Mouse (Mus musculus) gastrocnemius, postnatal 4 days (tissue): Measurements from ENCODE around the gene BC107364. TPM values are rescaled to one million over a fixed set of nuclear protein-coding genes. Genes with fewer than 3 reads are reported as not detected.
"Not testable (repeated sequence)": the region's sequence is repeated elsewhere in the genome, so short reads cannot be mapped to it uniquely, and the experiment has no call there.

Source experiments
- DNase-seq, 2 experiments: peaks; one replicate each; pipeline ENCODE4 v3.0.0; 2021 to 2022; ENCODE audit warnings: low spot score in 2 of 2, mixed read lengths in 2 of 2
- long read RNA-seq, 2 experiments: library from polyadenylated mRNA; stranded (forward); transcript quantifications; one replicate each; pipeline ENCODE4 v2.0.0; 2021
- total RNA-seq, 2 experiments: library from RNA; stranded (reverse); gene quantifications; 2 replicates each; pipeline ENCODE4 v1.2.3; 2021

The BC107364 gene
- total RNA-seq, result not detected
- long read RNA-seq, experiment 1, result 0 reads
- long read RNA-seq, experiment 2, result 0 reads

DNA sequence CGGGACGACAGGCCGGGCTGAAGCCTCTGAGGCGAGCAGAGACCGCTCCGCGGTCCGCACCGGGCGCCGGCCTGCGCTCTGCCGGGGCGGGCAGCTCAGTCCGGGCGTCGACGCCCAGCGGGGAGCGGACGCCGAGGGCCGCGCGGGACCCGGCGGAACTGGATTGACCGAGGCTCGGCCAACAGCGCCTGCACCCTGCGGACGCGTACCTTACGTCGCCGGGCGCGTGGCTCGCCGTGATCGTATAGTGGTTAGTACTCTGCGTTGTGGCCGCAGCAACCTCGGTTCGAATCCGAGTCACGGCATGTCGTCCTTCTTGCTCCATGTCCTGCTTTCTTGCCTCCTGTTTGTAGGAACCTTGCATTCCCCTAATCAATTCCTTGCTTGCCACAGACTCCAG is at the start of gene BC107364:
TSS of gene BC107364 (minus strand) at position 45 of the 400 bp plus-strand sequence.
- not testable (repeated sequence) for DNase-seq

DNA sequence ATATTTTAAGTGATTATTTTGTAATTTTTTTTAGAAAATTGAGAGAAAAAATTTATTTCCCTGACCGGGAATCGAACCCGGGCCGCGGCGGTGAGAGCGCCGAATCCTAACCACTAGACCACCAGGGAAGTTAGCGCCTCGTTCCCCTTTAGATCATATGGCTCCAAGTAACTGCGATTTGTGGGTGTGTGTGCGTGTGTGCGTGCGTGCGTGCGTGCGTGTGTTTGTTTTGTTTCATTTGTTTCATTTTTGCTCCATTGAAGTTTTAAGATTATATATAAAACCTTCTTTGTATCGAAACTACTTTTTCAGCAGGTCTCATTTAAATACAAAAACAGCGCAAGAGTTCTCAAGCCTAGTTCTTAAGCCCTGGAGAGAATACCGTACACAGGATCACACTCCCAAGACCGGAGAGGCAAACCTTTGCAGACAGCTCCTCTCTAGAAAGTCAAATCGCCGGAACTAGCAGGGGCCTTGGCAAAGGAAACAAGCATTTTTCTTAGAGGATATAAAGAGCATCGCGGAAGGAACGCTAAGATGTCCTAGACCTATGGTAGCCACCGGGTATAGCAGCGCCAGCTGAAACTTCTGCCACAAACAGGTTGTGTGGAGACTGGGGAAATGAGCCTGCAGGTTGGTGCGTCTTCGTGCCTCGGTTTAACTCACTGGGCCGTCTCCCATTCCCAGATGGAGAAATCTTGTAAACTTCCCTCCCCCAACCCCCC is 49.4 kb upstream of the BC107364 start:
- DNase-seq, result peak; percentile 84 to 85

DNA sequence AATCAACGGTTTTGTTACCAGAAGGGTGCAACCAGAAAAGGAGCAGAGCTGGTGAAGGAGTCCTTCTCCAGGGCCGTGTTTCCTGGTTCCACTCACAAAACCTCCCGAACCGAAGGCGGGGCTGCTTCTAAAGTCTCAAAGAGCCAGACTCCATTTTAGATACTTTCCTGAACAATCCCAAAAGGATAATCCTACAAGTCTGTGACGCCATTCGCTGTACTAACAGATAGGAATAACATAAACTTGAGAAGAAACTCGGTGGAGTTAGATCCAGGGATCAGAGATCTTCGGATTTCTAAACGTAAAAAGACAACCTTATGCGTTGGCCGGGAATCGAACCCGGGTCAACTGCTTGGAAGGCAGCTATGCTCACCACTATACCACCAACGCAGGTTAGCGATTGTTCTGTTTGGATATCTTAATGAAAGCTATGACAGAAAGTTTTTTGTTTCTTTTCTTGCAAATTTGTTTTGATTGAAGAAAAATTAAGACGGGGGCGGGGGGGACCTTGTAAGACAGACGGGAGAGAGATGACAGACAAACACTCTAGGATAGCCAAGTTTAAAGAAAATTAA is 48.7 kb upstream of the BC107364 start:
- peak; percentile 68 to 81 for DNase-seq

DNA sequence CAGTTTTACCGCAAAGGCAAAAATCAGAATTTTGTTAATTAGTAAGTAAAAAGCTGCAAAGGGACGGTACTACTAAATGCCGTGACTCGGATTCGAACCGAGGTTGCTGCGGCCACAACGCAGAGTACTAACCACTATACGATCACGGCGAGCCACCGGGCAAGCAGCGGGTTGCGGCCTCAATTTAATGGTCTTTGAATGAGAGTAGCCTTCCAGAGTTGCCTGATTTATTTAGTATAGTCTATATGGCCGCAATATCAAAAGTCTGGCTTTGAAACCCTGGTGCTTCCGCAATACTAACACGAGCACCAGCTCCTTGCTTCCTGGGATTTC is 48.1 kb upstream of the BC107364 start:
- DNase-seq, result peak; percentile 84 to 90

DNA sequence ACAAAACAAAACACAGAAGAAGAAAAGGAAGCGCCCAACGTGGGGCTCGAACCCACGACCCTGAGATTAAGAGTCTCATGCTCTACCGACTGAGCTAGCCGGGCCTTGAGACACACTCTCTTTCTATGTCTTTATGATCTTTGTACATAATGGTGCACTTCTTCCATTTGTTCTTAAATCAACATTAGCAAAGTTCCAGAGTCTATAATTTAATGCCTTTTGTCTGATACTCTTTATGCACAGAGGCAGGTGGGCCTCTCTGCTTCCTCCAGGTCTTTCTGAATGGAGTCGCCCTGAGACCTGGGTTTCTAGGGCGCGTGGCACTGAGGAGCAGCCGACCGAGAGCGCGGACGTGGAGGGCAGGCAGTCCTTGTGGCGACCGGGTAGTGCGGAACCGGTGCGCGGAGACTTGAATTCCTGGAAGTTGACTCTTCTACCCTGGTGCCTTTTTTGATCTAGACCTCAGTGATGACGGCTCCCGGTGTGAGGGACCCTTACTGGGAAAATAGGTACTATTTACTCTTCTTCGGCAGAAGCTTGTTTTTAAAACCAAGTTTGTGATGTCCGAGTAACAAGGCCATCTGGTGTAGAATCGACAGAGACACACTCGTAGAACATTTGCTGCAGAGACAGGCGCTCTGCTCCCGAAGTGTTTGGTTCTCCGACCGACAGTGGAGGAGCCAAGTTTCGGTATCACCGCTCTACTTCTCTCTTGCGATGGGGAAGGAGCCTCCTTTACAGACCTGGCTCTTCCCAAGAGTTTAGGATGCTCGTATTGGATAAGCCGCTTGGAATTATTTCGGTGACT is 47.6 kb upstream of the BC107364 start:
- peak; percentile 44 to 71 for DNase-seq

DNA sequence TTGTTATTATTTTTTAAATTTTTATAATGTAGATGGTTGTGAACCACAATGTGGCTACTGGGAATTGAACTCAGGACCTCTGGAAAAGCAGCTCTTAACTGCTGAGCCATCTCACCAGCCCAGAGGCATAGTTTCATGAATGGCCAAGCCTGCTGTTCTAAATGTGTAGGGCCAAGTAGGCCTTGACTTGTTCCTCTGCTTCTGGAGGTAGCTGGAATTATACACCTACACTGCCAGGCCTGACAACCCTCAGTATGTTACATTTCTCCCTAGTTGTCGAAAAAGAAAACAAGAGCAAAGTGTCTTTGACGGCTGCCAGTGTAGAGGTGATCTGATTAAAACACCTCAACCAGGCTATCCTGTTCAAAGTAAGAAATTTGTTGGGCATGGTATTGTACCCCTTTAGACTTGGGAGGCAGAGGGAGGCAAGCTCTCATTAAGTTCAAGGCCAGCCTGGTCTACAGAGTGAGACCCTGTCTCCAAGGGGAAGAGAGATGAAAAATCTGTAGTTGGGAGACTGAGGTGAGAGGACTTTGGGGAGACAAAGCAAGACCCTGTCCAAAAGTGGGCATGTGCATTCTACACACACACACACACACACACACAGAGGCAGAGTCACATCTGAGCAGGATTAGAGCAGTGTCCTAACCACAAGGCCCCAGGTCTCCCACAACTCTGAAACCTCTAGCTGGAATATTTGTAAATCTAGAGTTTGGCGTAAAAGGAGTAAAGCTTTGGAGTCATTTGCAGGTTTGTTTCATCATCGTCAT is 46.6 kb upstream of the BC107364 start:
- no peak for DNase-seq

GRCm38 (mm10) chr3:96497451-96498028 is 45.4 kb upstream of the BC107364 start:
- DNase-seq, result peak in 1 of 2 experiments; percentile 52

GRCm38 (mm10) chr3:96496620-96497275 is 44.6 kb upstream of the BC107364 start:
- DNase-seq, result not testable (repeated sequence)

DNA sequence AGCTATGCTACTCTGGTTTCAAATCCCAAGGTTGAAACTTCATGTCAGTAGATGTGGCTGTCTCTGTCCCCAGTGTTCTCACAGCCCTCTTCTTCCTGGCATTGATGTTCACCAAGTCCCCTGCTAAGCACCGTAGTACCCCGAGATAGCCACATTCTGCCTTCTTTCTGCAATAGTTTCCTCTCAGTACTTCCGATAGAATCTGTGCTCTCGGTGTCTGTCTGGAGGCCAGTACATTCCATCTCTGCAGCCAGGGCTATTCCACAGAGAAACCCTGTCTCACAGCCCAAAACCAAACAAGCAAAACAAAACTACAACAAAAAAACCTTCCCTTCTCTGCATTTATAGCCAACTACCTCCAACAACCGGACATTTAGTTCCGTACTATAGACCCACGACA is 44.1 kb upstream of the BC107364 start:
- DNase-seq, result no peak

- no peak for DNase-seq
Measured at GRCm38 (mm10) chr3:96495490-96496210, 43.5 kb upstream of the BC107364 start.

GRCm38 (mm10) chr3:96494912-96495311 is 42.8 kb upstream of the BC107364 start:
- no peak for DNase-seq

GRCm38 (mm10) chr3:96494456-96494855 is 42.4 kb upstream of the BC107364 start:
- DNase-seq, result not testable (repeated sequence)

DNA sequence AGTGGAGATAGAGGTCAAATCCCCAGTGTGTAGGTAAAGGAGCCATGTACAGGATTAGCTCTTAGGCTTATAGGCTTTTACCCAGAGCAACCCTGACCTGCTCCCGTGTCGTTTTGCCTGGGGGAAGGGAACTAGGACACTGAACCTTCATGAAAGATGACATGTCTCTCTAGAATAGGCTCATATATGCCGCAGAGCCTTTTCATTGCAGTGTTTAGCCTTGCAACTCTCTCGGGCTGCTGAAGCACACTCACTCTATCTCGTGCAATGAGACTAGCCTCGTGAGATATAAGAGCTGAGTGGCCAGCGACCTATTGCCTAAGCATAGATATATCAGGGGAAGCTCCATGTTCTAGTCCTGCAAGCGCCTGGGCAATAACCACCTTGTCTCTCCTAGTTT is 37.5 kb upstream of the BC107364 start:
- DNase-seq, result not testable (repeated sequence)

GRCm38 (mm10) chr3:96488907-96489629 is 37.0 kb upstream of the BC107364 start:
- DNase-seq, result not testable (repeated sequence)

DNA sequence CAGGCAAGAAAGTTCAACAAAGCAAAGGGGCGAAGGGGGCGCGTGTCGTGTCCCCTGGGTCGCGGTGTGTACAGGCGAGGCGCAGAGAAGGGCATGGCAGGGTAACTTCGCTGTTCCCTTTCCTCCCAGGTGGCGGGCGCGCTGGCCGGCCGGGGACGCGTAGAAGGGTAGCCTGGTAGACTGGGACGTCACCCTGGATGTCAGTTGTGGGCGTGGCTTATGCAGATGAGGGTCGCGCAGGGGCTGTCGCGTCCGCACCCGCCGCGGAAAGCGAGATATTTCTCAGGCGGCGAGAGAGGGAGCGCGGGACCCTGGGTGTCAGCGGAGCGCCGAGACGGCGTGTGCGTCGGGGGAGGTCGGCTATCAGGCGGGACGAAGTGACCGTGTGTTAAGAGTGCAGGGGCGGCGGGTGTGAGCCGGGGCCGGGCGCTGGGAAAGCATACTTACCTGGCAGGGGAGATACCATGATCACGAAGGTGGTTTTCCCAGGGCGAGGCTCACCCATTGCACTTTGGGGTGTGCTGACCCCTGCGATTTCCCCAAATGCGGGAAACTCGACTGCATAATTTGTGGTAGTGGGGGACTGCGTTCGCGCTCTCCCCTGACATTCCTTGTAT is 36.3 kb upstream of the BC107364 start:
- not testable (repeated sequence) for DNase-seq

DNA sequence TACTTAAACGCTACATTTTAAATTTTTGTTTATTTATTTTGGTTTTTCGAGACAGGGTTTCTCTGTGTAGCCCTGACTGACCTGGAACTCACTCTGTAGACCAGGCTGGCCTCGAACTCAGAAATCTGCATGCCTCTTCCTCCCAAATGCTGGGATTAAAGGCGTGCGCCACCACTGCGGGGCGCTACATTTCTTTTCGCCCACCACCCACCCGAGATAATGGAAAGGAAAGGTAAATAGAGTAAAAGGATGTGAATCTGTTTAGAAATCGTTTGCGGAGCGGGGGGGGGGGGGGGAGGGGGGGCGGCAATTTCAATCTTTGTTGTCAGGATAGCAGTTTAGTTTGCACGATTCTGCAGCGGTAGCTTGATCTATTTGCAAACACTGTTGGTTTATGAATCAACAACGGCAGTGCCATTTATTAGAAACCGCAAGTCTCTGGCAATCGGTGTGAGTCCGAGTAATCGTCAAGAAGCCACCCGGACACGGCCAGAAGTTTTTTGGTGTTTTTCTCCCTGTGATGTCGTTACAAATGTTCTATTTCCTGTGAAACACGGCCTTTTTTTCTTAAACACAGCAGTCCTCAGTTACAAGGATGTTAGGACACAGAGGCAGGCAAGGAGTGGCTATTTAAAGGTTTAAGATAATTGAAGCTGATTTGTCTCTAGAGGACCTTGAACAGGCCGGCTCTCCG is 35.6 kb upstream of the BC107364 start:
- peak in 1 of 2 experiments; percentile 29 for DNase-seq

- DNase-seq, result not testable (repeated sequence)
Measured at GRCm38 (mm10) chr3:96486828-96487559, 34.9 kb upstream of the BC107364 start.
